ENCODE assay signal across 26 mouse cellular contexts in the genomic region with DNA sequence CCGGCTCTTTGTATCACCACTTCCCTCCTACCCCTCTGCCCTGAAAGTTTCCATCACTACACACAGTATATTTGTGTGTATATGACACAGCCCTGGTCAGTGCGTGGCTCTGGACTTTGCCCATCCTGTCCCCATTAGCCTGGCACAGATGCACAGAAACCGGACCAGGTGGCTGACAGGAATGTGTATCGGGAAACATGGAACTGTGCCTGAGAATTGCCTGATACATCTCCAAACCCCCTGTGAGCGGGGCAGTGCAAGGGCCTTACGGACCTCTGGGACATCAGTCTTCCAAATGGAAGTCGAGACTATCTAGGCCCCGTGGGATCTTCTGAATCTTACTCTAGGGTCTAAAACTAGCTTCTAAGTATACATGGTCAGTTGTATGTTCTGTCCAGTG.
"Had no signal": no experiment of that assay in that cellular context is flagged by ENCODE, and none has a peak within 500 bp of the region (broad histone marks: within the 10 kb centered on the region; RNA-seq: fewer than 3 reads in every experiment).

No protein-coding gene starts in this region.

- H3K27ac ChIP-seq: embryonic facial prominence, embryonic 10.5 days; embryonic facial prominence, embryonic 12.5 days; embryonic facial prominence, embryonic 13.5 days; embryonic facial prominence, embryonic 15.5 days; forebrain, embryonic 10.5 days; forebrain, embryonic 12.5 days; forebrain, embryonic 13.5 days; forebrain, embryonic 15.5 days; gastrocnemius, adult 2 months; heart, adult 2 months had no signal

- ATAC-seq: forebrain, embryonic 13.5 days; forebrain, embryonic 14.5 days; forebrain, embryonic 15.5 days; forebrain, embryonic 16.5 days; forebrain, postnatal 0 days had no signal

- H3K36me3 ChIP-seq: embryonic facial prominence, embryonic 12.5 days had no signal

- DNase-seq: cerebellum, adult 2 months; cerebellum, adult 8-10 months; cerebellum, adult 9-10 months; cerebellum, adult 9-11 months; cerebellum, postnatal 36 days; embryo, embryonic 11 days; forebrain, postnatal 0 days; gastrocnemius, adult 2 months; gastrocnemius, postnatal 10 days; gastrocnemius, postnatal 14 days; gastrocnemius, postnatal 25 days; gastrocnemius, postnatal 36 days; heart, adult 11 months; heart, adult 18-20 months; heart, adult 2 months had no signal

- H3K9ac ChIP-seq: embryonic facial prominence, embryonic 12.5 days; embryonic facial prominence, embryonic 15.5 days; forebrain, embryonic 12.5 days; forebrain, embryonic 13.5 days; forebrain, embryonic 15.5 days; forebrain, postnatal 0 days had no signal

- H3K27me3 ChIP-seq: embryonic facial prominence, embryonic 12.5 days; embryonic facial prominence, embryonic 13.5 days; embryonic facial prominence, embryonic 15.5 days; forebrain, embryonic 12.5 days; forebrain, embryonic 13.5 days; forebrain, embryonic 15.5 days had no signal

- H3K4me1 ChIP-seq: embryonic facial prominence, embryonic 12.5 days; embryonic facial prominence, embryonic 13.5 days; embryonic facial prominence, embryonic 15.5 days; forebrain, embryonic 12.5 days; forebrain, embryonic 13.5 days; forebrain, embryonic 15.5 days had no signal

- H3K4me3 ChIP-seq: embryonic facial prominence, embryonic 10.5 days; embryonic facial prominence, embryonic 12.5 days; embryonic facial prominence, embryonic 13.5 days; embryonic facial prominence, embryonic 15.5 days; erythroblast, embryonic 14.5 days; forebrain, embryonic 10.5 days; forebrain, embryonic 12.5 days; forebrain, embryonic 13.5 days; forebrain, embryonic 15.5 days; gastrocnemius, adult 2 months; heart, adult 2 months had no signal

- H3K4me2 ChIP-seq: embryonic facial prominence, embryonic 12.5 days; embryonic facial prominence, embryonic 13.5 days; embryonic facial prominence, embryonic 15.5 days; forebrain, embryonic 12.5 days; forebrain, embryonic 13.5 days; forebrain, embryonic 15.5 days had no signal

- H3K9me3 ChIP-seq: embryonic facial prominence, embryonic 10.5 days; embryonic facial prominence, embryonic 12.5 days; embryonic facial prominence, embryonic 13.5 days; embryonic facial prominence, embryonic 15.5 days; forebrain, embryonic 10.5 days; forebrain, embryonic 12.5 days; forebrain, embryonic 13.5 days; forebrain, embryonic 15.5 days had no signal
